Mouse (Mus musculus): ENCODE data around the gene Gm20708.

GRCm38 (mm10) chr11:117792281-117792888, 17.1 kb upstream of the Gm20708 start:
- TF ChIP-seq CTCF (IDR thresholded peaks at IDR 0.05; ENCODE audit: extremely low read depth, insufficient read depth, low read length) (no peak), POLR2A (IDR thresholded peaks at IDR 0.05; ENCODE audit: extremely low read depth, insufficient read depth, low read length) (no peak)
